Mouse (Mus musculus) T-helper 2 cell (primary cell): ENCODE results near the gene Olfr598.
"Not testable (repeated sequence)": the region's sequence is repeated elsewhere in the genome, so short reads cannot be mapped to it uniquely, and the experiment has no call there.

Experiments
- in situ Hi-C: fragments of 300-600 bp; cut with MboI, MseI; formaldehyde crosslinking; loops from one replicate; pipeline ENCODE4 v1.15.1; 2025; ENCODE audit warnings: high pct_unique_total_duplicates

Olfr598 gene

GRCm38 (mm10) chr7:103323268-103323667, at the start of gene Olfr598:
TSS of gene Olfr598 (plus strand) at chr7:103323568.
- in situ Hi-C loops: no loop called here

- in situ Hi-C loops: not testable (repeated sequence)
Measured at GRCm38 (mm10) chr7:103305348-103305747, 18.0 kb upstream of the Olfr598 start, which contains the start of gene Olfr596. TSS of gene Olfr596 (plus strand) at chr7:103305648.

GRCm38 (mm10) chr7:103316015-103316414, 7.4 kb upstream of the Olfr598 start, which contains the start of gene Olfr597:
TSS of gene Olfr597 (plus strand) at chr7:103316315.
- in situ Hi-C loops: not testable (repeated sequence)

- in situ Hi-C loops: no loop called here
Measured at GRCm38 (mm10) chr7:103335617-103336016, 12.2 kb downstream of the Olfr598 start, which contains the start of gene Olfr599. TSS of gene Olfr599 (plus strand) at chr7:103335917.

- in situ Hi-C loops: no loop called here
Measured at GRCm38 (mm10) chr7:103349569-103349968, 26.2 kb downstream of the Olfr598 start, which contains the start of gene Olfr600. TSS of gene Olfr600 (minus strand) at chr7:103349669.

GRCm38 (mm10) chr7:103362555-103362954, 39.2 kb downstream of the Olfr598 start, which contains the start of gene Olfr601:
TSS of gene Olfr601 (minus strand) at chr7:103362655.
- in situ Hi-C loops: no loop called here
